In genomic region chr2:19520617-19521016, GRCm38 (mm10) we compare ENCODE assay signal across 24 mouse cellular contexts. TPM values are rescaled to one million over a fixed set of nuclear protein-coding genes. Genes with fewer than 3 reads are reported as not detected.
"Had no signal": no experiment of that assay in that cellular context is flagged by ENCODE, and none has a peak within 500 bp of the region (broad histone marks: within the 10 kb centered on the region; RNA-seq: fewer than 3 reads in every experiment).

No protein-coding gene starts in this region.

- DNase-seq: lung, adult 18-20 months; lung, embryonic 14.5 days; lung, postnatal 10 days; lung, postnatal 4 days; retina, postnatal 1 day; right cerebral cortex, adult 18-20 months; right cerebral cortex, postnatal 25 days; right cerebral cortex, postnatal 4 days; spleen, adult 18-20 months; thymus, adult 18-20 months; thymus, postnatal 14 days; thymus, postnatal 36 days had no signal

- H3K4me2 ChIP-seq: lung, embryonic 14.5 days; neural tube, embryonic 13.5 days; neural tube, embryonic 15.5 days had no signal

- H3K9ac ChIP-seq: lung, embryonic 14.5 days; midbrain, embryonic 15.5 days; neural tube, embryonic 13.5 days; neural tube, embryonic 15.5 days had no signal

- H3K36me3 ChIP-seq: midbrain, embryonic 10.5 days; midbrain, embryonic 15.5 days; neural tube, embryonic 13.5 days; neural tube, embryonic 15.5 days had no signal

- H3K4me1 ChIP-seq: midbrain, embryonic 15.5 days had no signal

- H3K27ac ChIP-seq: midbrain, embryonic 10.5 days; midbrain, embryonic 15.5 days; neural tube, embryonic 13.5 days; neural tube, embryonic 15.5 days had no signal

- H3K9me3 ChIP-seq: midbrain, embryonic 10.5 days; midbrain, embryonic 15.5 days; neural tube, embryonic 13.5 days; neural tube, embryonic 15.5 days had no signal

- H3K4me3 ChIP-seq: midbrain, embryonic 10.5 days; midbrain, embryonic 15.5 days; myocyte; neural tube, embryonic 13.5 days; neural tube, embryonic 15.5 days had no signal

RNA-seq across cellular contexts. Expression of gene 4921504E06Rik, which starts 33.1 kb away (rescaled TPM):
- polyA plus RNA-seq: liver, embryonic 16.5 days; lung, embryonic 14.5 days; lung, embryonic 16.5 days; midbrain, embryonic 10.5 days; midbrain, embryonic 15.5 days; myocyte; neural tube, embryonic 11.5 days; neural tube, embryonic 13.5 days; neural tube, embryonic 15.5 days; small intestine, adult 2 months; stomach, embryonic 14.5 days; stomach, embryonic 16.5 days; thymus, postnatal 0 days had no signal
